Mouse (Mus musculus) lung, postnatal 0 days (tissue): ENCODE measurements around the gene Lactbl1. TPM values are rescaled to one million over a fixed set of nuclear protein-coding genes. Genes with fewer than 3 reads are reported as not detected.
A peak's percentile ranks its signal among the peaks of the same experiment; 100 is the strongest.

Experiments used
- ATAC-seq: fragments of 200-750 bp; cut with Nextera tagmentation; 2 replicates; pipeline ENCODE4 v1.8.0; 2017; ENCODE audit warnings: moderate library complexity
- DNase-seq: peaks from one replicate; pipeline ENCODE4 v3.0.0-alpha.2; 2016; ENCODE audit warnings: low spot score
- H3K27ac ChIP-seq: fragments of 300-500 bp; sonication (generic); 2 replicates; pipeline ENCODE4 v1.5.1; 2014; ENCODE audit warnings: antibody characterized with exemption, mild to moderate bottlenecking, low read length, mixed read lengths
- H3K27me3 ChIP-seq: fragments of 300-500 bp; sonication (generic); replicated peaks from 2 replicates; pipeline ENCODE4 v1.6.1; 2014; ENCODE audit warnings: low read length, mixed read lengths; ENCODE audit not compliant: insufficient read depth
- H3K36me3 ChIP-seq: fragments of 300-500 bp; sonication (generic); 2 replicates; pipeline ENCODE4 v1.6.1; 2014; ENCODE audit warnings: low read length, mixed read lengths; ENCODE audit not compliant: insufficient read depth
- H3K4me1 ChIP-seq: fragments of 300-500 bp; sonication (generic); 2 replicates; pipeline ENCODE4 v1.6.1; 2014; ENCODE audit warnings: antibody characterized with exemption, low read depth, low read length, mixed read lengths; ENCODE audit not compliant: insufficient read depth
- H3K4me2 ChIP-seq: fragments of 300-500 bp; sonication (generic); replicated peaks from 2 replicates; pipeline ENCODE4 v1.6.1; 2014; ENCODE audit warnings: low read depth, mild to moderate bottlenecking, low read length, moderate library complexity, mixed read lengths
- H3K4me3 ChIP-seq: fragments of 300-500 bp; sonication (generic); 2 replicates; pipeline ENCODE4 v1.5.1; 2014; ENCODE audit warnings: low read depth, low read length
- H3K9ac ChIP-seq: fragments of 300-500 bp; sonication (generic); replicated peaks from 2 replicates; pipeline ENCODE4 v1.6.1; 2014; ENCODE audit warnings: low read depth, mild to moderate bottlenecking
- H3K9me3 ChIP-seq: fragments of 300-500 bp; sonication (generic); 2 replicates; pipeline ENCODE4 v1.6.1; 2016; ENCODE audit warnings: low read length, mixed read lengths
- CTCF ChIP-seq: IDR thresholded peaks from 2 replicates; pipeline ENCODE4 v1.5.1; 2016; ENCODE audit warnings: antibody characterized with exemption, mild to moderate bottlenecking
- EP300 ChIP-seq: IDR thresholded peaks from 2 replicates; pipeline ENCODE4 v1.6.1; 2016; ENCODE audit warnings: antibody characterized with exemption, mild to moderate bottlenecking, control low read depth
- WGBS: fragments of 180-500 bp; shearing (Covaris S2); extraction: QIAGEN DNeasy Blood & Tissue Kit; methylation state at CpG from one replicate; pipeline ENCODE4 v1.1.7; 2014; 5-methylcytosine and 5-hydroxymethylcytosine counted together
- polyA plus RNA-seq: library from polyadenylated mRNA; unstranded; fragments of >200 nt; fragmentation: Nextera tagmentation; extraction: Ambion mirVana; gene quantifications from 2 replicates; pipeline ENCODE4 v1.2.1, GENCODE M21; 2015

The Lactbl1 gene
- polyA plus RNA-seq, 1 experiment from 2014 or later: not detected

GRCm38 (mm10) chr4:136672335-136673090 is 50.1 kb downstream of the Lactbl1 start:
- Histone ChIP-seq H3K27me3 (no peaks in the 10 kb centered on the region), H3K36me3 (no peaks in the 10 kb centered on the region), H3K9ac (no peak overlapping the region), H3K27ac (no peak overlapping the region), H3K9me3 (no peaks in the 10 kb centered on the region), H3K4me1 (no peaks in the 10 kb centered on the region), H3K4me2 (no peak overlapping the region), H3K4me3 (no peak overlapping the region)
- TF ChIP-seq EP300 (no peak), CTCF (no peak)
- 86% methylated on average over 19 of the region's 19 CpGs for WGBS
- DNase-seq (no peak), ATAC-seq (no peak)

- no peak overlapping the region for H3K27ac ChIP-seq
- TF ChIP-seq CTCF (no peak), EP300 (no peak)
- DNase-seq (no peak), ATAC-seq (no peak)
- H3K4me1 ChIP-seq: no peaks in the 10 kb centered on the region
- no peak overlapping the region for H3K4me2 ChIP-seq
- H3K9ac ChIP-seq: no peak overlapping the region
- WGBS: 85% methylated on average over 9 of the region's 9 CpGs
- H3K36me3 ChIP-seq: no peaks in the 10 kb centered on the region
- H3K9me3 ChIP-seq: no peaks in the 10 kb centered on the region
- H3K27me3 ChIP-seq: no peaks in the 10 kb centered on the region
- H3K4me3 ChIP-seq: no peak overlapping the region
Measured at GRCm38 (mm10) chr4:136675439-136675838, 53.0 kb downstream of the Lactbl1 start.

DNA sequence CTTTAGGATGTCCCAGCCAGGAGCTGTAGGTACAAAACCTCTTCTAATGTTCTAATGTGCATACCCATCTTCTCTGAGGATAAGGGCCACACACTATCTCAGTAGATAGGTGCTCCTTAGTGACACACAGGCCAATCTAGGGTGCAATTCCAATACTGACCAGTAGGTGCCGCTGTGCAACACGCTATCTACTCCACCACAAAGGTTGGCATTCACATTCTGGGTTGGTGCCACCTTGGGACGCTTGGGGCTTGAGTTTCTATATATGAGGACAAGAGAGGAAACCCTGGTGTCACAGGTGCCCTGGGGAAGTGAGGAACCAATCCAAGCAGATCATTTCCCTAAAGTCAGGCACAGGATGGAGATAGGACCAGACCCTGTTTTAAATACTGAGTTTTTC is 56.1 kb downstream of the Lactbl1 start:
- Histone ChIP-seq H3K9ac (no peak overlapping the region), H3K27ac (no peak overlapping the region), H3K4me2 (no peak overlapping the region), H3K27me3 (no peaks in the 10 kb centered on the region), H3K4me3 (no peak overlapping the region), H3K36me3 (no peaks in the 10 kb centered on the region), H3K4me1 (no peaks in the 10 kb centered on the region), H3K9me3 (no peaks in the 10 kb centered on the region)
- ATAC-seq (no peak), DNase-seq (peak; percentile 76)
- TF ChIP-seq CTCF (peak; percentile 100), EP300 (no peak)
- WGBS: 5% methylated on average over 3 of the region's 3 CpGs

- 51% methylated on average over 8 of the region's 8 CpGs for WGBS
Measured at GRCm38 (mm10) chr4:136679221-136679620, 56.8 kb downstream of the Lactbl1 start.

GRCm38 (mm10) chr4:136680641-136681040 is 58.2 kb downstream of the Lactbl1 start:
- 83% methylated on average over 14 of the region's 14 CpGs for WGBS
- Histone ChIP-seq H3K4me1 (no peaks in the 10 kb centered on the region), H3K36me3 (no peaks in the 10 kb centered on the region), H3K4me3 (no peak overlapping the region), H3K27me3 (no peaks in the 10 kb centered on the region), H3K9ac (no peak overlapping the region), H3K27ac (no peak overlapping the region), H3K4me2 (no peak overlapping the region), H3K9me3 (no peaks in the 10 kb centered on the region)
- DNase-seq (no peak), ATAC-seq (no peak)
- TF ChIP-seq CTCF (no peak), EP300 (no peak)

More at GRCm38 (mm10) chr4:136679221-136679620, 56.8 kb downstream of the Lactbl1 start:
- Histone ChIP-seq H3K36me3 (no peaks in the 10 kb centered on the region), H3K4me1 (no peaks in the 10 kb centered on the region), H3K4me2 (no peak overlapping the region), H3K4me3 (no peak overlapping the region), H3K27me3 (no peaks in the 10 kb centered on the region), H3K9ac (no peak overlapping the region), H3K9me3 (no peaks in the 10 kb centered on the region), H3K27ac (no peak overlapping the region)
- DNase-seq (no peak), ATAC-seq (no peak)
- TF ChIP-seq CTCF: no peak

GRCm38 (mm10) chr4:136684485-136684884 is 62.1 kb downstream of the Lactbl1 start:
- ATAC-seq (no peak; the same call in 1 of the 2 replicates), DNase-seq (no peak)
- Histone ChIP-seq H3K27ac (no peak overlapping the region), H3K4me3 (no peak overlapping the region), H3K4me2 (no peak overlapping the region), H3K27me3 (no peaks in the 10 kb centered on the region), H3K9ac (no peak overlapping the region), H3K4me1 (no peaks in the 10 kb centered on the region), H3K9me3 (no peaks in the 10 kb centered on the region), H3K36me3 (no peaks in the 10 kb centered on the region)
- 66% methylated on average over 6 of the region's 6 CpGs for WGBS
- TF ChIP-seq EP300 (no peak), CTCF (peak; percentile 22)
